Mouse (Mus musculus) ES-CJ7 (cell line): Measurements from ENCODE around the gene Tmem216.
"Not testable (repeated sequence)": the region's sequence is repeated elsewhere in the genome, so short reads cannot be mapped to it uniquely, and the experiment has no call there.

Source experiments
- DNase-seq: peaks from one replicate; pipeline ENCODE4 v3.0.0; 2011; ENCODE audit warnings: low read depth, low spot score

The Tmem216 gene

DNA sequence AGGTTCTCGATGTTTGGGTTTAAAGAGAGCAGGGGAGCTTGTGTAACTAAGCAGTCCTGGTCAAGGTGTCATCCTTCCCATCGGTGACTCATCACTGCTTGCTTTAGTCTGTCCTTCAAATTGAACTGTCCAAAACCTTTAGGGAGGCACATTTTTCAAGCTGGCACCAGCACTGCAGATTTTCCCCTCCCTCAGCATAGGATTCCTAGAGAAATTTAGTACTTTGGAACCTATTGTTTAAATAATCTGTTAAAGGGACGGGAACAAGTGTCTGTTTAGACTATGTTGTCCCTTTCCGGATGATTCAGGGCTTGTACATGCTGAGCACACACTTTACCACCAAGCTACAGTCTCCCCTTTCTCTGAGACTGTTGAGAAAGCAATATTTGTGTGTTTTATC lies 9.2 kb upstream of the Tmem216 start:
- no peak for DNase-seq

DNA sequence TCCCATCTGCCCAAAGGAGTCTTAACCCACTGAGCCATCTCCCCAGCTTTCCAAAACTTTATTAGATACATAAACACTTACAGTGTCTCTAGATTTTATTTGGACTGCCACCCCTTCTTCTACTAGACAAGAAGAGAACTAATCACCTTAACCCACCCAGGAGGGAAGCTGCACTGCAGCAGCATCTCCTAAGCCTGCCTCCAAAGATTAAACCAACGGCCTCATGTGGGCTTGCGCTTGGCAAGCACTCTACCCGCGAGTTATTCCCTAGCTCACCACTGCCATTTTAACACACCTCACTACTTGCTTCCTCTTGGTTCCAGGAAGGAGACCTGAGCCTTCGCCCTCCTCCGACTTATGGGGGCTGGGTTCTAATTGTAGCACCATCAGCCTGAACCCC lies 8.2 kb upstream of the Tmem216 start:
- DNase-seq, result no peak

GRCm38 (mm10) chr19:10562351-10562750 lies 6.3 kb upstream of the Tmem216 start:
- no peak for DNase-seq

DNA sequence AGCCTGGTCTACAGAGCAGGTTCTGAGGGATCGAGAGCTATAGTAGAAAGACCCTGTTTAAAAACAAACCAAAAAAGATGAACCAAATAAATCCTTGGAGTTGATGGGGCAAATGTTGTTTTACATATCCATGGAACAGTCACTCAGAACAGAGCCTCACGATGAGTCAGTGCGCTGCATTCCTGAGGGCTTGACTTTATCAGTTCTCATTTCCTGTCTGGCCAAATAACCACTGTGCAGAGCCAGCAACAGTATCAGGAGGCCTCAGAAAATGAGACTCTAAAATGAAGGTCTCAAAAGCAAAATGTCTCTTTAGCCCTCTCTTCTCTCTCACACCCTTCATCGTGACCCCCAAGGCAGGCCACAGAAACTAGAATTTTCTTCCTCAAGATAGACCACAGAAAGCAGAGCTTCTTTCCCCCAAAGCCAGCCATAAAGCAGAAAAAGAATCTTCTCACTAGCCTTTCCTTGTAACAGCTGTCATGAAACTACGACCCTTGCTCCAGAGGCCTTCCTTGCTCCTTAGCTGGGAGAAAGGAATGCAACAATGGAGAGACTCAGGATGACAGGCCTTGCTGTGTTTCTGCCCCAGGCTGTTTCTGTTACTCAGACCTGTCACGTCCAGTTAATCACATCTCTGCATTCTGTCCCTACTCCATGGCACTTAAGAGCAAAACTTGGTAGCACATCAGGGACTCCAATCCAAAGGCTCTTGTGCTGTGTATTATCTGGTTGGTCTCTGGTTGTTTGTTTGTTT lies 5.7 kb upstream of the Tmem216 start:
- DNase-seq, result no peak

- peak; percentile 72 for DNase-seq
Observed at GRCm38 (mm10) chr19:10560108-10560507, 4.1 kb upstream of the Tmem216 start.

- not testable (repeated sequence) for DNase-seq
Observed at GRCm38 (mm10) chr19:10557837-10558375, 1.9 kb upstream of the Tmem216 start.

- DNase-seq, result no peak
Observed at GRCm38 (mm10) chr19:10557430-10557829, 1.4 kb upstream of the Tmem216 start.

GRCm38 (mm10) chr19:10557001-10557400 lies 963 bp upstream of the Tmem216 start:
- DNase-seq, result no peak

- DNase-seq, result no peak
Observed at GRCm38 (mm10) chr19:10539454-10539853, 16.6 kb downstream of the Tmem216 start.

DNA sequence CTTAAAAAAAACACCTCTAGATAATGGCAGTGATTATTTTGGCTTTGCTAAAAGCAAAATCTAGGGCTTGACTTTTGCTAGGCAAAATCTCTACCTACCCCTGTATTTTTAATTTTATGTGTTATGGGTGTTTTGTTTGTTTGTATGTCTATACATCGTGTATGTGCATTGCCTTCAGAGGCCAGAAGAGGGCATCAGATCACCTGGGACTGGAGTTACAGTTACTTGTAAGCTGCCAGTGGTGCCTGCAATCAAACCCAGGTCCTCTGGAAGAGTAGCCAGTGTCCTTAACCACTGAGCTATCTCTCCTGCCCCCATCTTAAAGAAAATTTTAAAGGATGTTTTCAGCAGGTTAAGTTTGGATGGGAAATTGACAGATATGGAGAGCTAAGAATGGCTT lies 26.0 kb downstream of the Tmem216 start:
- peak; percentile 66 for DNase-seq

DNA sequence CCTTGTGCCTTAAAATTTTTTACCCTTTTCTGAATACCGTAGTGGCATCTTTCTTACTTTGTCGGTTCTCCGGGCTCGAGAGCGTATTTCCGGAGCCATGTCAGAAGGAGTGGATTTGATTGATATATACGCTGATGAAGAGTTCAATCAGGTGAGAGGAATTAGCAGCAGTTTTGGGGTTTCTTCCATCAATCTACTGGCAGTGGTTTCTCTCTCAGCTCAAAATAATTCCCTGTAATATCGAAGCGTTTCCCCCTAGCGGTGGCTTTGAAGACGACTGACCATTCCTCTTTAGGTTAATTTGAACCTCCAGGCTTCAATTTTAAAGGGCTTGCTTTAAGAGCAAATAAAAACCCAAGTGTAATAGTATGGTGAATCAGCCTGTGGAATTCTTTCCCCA lies 30.1 kb downstream of the Tmem216 start, which contains the start of gene Sdhaf2:
Gene Sdhaf2 (minus strand): TSS at position 233 of the 400 bp plus-strand sequence.
- DNase-seq, result peak; percentile 64

- DNase-seq, result peak; percentile 88
Observed at GRCm38 (mm10) chr19:10525106-10525901, 30.7 kb downstream of the Tmem216 start, which contains the start of gene Cpsf7. TSS of gene Cpsf7 (plus strand) at chr19:10525266.

- no peak for DNase-seq
Observed at GRCm38 (mm10) chr19:10524784-10525105, 31.3 kb downstream of the Tmem216 start.

DNA sequence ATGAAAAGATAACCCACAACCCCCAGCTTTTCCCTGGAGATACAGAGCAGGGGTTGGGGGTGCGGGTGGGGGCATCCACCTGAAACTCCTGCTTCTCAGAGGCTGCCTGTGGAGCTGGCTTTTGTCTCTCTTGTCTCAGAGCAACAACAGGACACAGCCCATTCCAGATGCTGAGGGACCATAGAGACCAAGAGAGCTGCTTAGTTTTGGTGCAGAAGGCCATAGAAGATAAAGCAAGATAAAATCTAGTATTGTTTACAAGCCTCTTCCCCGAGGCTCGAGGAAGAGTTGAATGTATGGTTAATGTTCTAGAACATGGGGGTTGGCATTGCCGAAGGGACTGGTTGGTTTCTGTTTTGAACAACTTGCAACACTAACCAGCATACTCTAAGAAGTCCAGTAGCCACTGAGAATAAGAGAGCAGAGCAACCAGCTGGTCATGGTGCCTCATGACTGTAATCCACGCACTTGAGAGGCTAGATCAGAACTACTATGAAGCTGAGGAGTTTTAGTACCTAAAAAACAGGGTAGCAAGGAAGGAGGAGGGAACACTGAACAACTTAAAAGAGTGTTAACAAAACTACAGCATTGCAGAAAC lies 32.5 kb downstream of the Tmem216 start:
- no peak for DNase-seq

DNA sequence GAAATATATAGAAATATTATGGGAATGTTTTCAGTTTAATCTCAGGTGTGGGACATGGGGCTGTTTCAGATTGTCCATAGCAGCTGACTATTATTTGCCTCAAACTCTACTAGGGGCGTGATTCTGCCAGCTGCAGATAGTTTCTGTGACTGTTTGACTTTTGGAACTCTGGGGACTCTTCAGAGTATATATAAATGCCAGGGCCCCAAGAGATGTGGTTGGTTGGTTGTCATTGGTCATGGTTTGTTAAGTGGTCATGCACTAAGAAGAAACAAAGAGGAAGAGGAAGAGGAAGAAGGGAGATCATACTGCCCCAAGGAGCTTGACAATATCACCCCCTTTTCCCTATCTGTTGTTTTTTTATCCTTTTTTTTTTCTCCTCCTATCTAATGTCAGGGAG lies 34.1 kb downstream of the Tmem216 start:
- no peak for DNase-seq

DNA sequence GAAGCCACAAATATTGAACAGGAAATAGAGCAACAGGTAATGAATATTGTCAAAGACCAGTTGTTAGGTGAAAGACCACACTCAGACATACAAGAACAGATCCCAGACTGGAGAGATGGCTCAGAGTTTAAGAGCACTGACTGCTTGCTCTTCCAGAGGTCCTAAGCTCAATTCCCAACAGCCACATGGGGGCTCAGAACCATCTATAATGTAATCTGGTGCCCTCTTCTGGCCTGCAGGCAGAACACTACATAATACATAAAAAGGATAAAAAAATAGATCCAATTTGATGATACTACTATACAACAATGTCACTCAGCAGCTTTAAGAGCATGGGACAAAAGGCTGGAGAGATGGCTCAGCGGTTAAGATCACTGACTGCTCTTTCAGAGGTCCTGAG lies 35.7 kb downstream of the Tmem216 start:
- peak; percentile 72 for DNase-seq

DNA sequence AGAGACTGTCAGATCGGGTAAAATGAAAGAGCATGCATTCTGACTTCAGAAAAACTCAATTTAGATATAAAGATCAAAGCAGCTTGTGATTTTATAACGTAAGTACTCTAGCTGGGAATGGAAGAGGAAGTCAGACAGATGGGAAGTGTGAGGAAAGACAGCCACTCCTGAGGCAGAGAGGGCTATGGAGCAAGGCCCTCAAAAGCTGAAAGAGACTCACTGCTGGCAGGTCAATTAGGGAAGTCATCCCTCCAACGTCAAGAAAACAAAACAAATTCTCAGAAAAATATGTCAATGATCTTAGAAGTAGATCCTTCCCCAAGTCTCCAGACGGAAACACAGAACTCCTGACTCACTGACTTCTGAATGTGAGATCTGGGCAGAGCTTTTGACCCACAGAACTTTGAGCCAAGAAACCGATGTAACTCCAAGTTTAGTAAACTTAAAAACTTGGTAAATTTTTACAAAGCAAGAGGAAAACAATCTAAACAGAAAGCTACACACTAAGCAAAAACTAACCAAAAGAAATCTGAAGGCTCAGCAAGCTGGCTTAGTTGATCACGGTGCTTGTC lies 45.2 kb downstream of the Tmem216 start:
- DNase-seq, result no peak

DNA sequence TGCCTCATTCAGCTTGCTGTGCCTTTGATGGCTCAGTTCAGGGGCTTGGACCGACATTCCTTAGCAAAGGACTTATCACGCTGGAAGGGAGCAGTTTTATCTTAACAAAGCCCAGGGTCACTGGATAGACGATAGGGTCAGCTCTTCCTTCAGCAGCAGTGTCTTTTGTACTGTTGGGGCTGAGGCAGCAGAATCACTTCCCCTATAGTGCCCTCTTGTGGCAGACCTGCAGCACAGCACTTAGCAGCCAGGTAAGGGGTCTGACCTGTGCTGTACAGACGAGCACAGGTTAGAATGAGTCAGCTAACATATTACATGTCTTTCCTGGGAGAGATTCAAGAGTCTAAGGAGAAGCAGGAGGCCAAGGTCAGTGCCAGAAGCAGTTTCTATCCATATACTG lies 53.5 kb downstream of the Tmem216 start:
- peak; percentile 66 for DNase-seq

- no peak for DNase-seq
Observed at GRCm38 (mm10) chr19:10500581-10500980, 55.5 kb downstream of the Tmem216 start.

GRCm38 (mm10) chr19:10497512-10498160 lies 58.4 kb downstream of the Tmem216 start:
- DNase-seq, result no peak

- no peak for DNase-seq
Observed at GRCm38 (mm10) chr19:10496976-10497375, 59.1 kb downstream of the Tmem216 start.
